Mouse (Mus musculus) embryo, embryonic 11 days (tissue): ENCODE measurements around the gene Angptl4.
"Not testable (repeated sequence)": the region's sequence is repeated elsewhere in the genome, so short reads cannot be mapped to it uniquely, and the experiment has no call there.

ENCODE experiments used
- DNase-seq: peaks from one replicate; pipeline ENCODE4 v3.0.0-alpha.2; 2015

The Angptl4 gene

GRCm38 (mm10) chr17:33781124-33781977, at the start of gene Angptl4:
Angptl4 (minus strand) TSS chr17:33781830.
- DNase-seq = peak; percentile 86

- DNase-seq = no peak
These were observed 47.9 kb upstream of the Angptl4 start for GRCm38 (mm10) chr17:33829561-33829960.

GRCm38 (mm10) chr17:33828892-33829291, 47.3 kb upstream of the Angptl4 start:
- DNase-seq = no peak

GRCm38 (mm10) chr17:33826850-33827249, 45.2 kb upstream of the Angptl4 start:
- DNase-seq = peak; percentile 85

GRCm38 (mm10) chr17:33825462-33825861, 43.8 kb upstream of the Angptl4 start:
- no peak for DNase-seq

GRCm38 (mm10) chr17:33824997-33825330, 43.3 kb upstream of the Angptl4 start:
- DNase-seq = not testable (repeated sequence)

GRCm38 (mm10) chr17:33824084-33824996, 42.7 kb upstream of the Angptl4 start, which contains the start of the genes Rps28 and Ndufa7:
Rps28 (minus strand) TSS chr17:33824562.
Ndufa7 (plus strand) TSS chr17:33824572.
- DNase-seq = peak; percentile 97

- not testable (repeated sequence) for DNase-seq
These were observed 41.5 kb upstream of the Angptl4 start for GRCm38 (mm10) chr17:33823171-33823570.

GRCm38 (mm10) chr17:33822436-33822959, 40.9 kb upstream of the Angptl4 start:
- DNase-seq = no peak

- DNase-seq = no peak
These were observed 36.5 kb upstream of the Angptl4 start for GRCm38 (mm10) chr17:33817969-33818643.

GRCm38 (mm10) chr17:33817184-33817968, 35.7 kb upstream of the Angptl4 start:
- DNase-seq = peak; percentile 99

- DNase-seq = no peak
These were observed 35.0 kb upstream of the Angptl4 start for GRCm38 (mm10) chr17:33816612-33817011.

- DNase-seq = no peak
These were observed 33.8 kb upstream of the Angptl4 start for GRCm38 (mm10) chr17:33815399-33815798.

- no peak for DNase-seq
These were observed 31.4 kb upstream of the Angptl4 start for GRCm38 (mm10) chr17:33812990-33813389.

- DNase-seq = no peak
These were observed 30.8 kb upstream of the Angptl4 start for GRCm38 (mm10) chr17:33812475-33812874.

- no peak for DNase-seq
These were observed 29.5 kb upstream of the Angptl4 start for GRCm38 (mm10) chr17:33811142-33811516.

GRCm38 (mm10) chr17:33810334-33811141, 28.9 kb upstream of the Angptl4 start, which contains the start of gene Kank3:
Kank3 (plus strand) TSS chr17:33810519.
- peak; percentile 95 for DNase-seq

GRCm38 (mm10) chr17:33808192-33808591, 26.6 kb upstream of the Angptl4 start:
- DNase-seq = no peak

GRCm38 (mm10) chr17:33807181-33807888, 25.7 kb upstream of the Angptl4 start:
- no peak for DNase-seq

- no peak for DNase-seq
These were observed 23.1 kb upstream of the Angptl4 start for GRCm38 (mm10) chr17:33804745-33805144.
